Mouse (Mus musculus) heart, adult 2 months (tissue): ENCODE measurements around the gene Nfatc3.

Experiments used
- CTCF ChIP-seq: fragments of 200-600 bp; IDR thresholded peaks from 2 replicates; pipeline ENCODE4 v1.8.1; 2022; ENCODE audit warnings: antibody characterized with exemption, mild to moderate bottlenecking, moderate library complexity
- POLR2A ChIP-seq: fragments of 200-500 bp; IDR thresholded peaks from 2 replicates; pipeline ENCODE4 v1.6.1; 2011; ENCODE audit warnings: mild to moderate bottlenecking, low read depth, low read length, control low read depth; ENCODE audit not compliant: insufficient read depth

GRCm38 (mm10) chr8:106046872-106047559, 11.6 kb upstream of the Nfatc3 start:
- TF ChIP-seq CTCF = no peak
- TF ChIP-seq POLR2A = no peak
